Mouse (Mus musculus) heart, embryonic 16.5 days (tissue): ENCODE results near the gene Mgst2. TPM values are rescaled to one million over a fixed set of nuclear protein-coding genes. Genes with fewer than 3 reads are reported as not detected.

ENCODE experiments used
- ATAC-seq: fragments of 200-750 bp; cut with Nextera tagmentation; replicated peaks from 2 replicates; pipeline ENCODE4 v1.8.0; 2017; ENCODE audit warnings: moderate number of reproducible peaks; ENCODE audit not compliant: insufficient read depth, low FRiP score; ENCODE audit errors: extremely low read depth
- H3K27ac ChIP-seq: fragments of 300-500 bp; sonication (generic); 2 replicates; pipeline ENCODE4 v1.5.1; 2014; ENCODE audit warnings: mild to moderate bottlenecking, low read length, control low read depth, moderate library complexity
- H3K27me3 ChIP-seq: fragments of 300-500 bp; sonication (generic); 2 replicates; pipeline ENCODE4 v1.6.1; 2014; ENCODE audit warnings: low read length, mixed read lengths; ENCODE audit not compliant: control insufficient read depth, insufficient read depth
- H3K36me3 ChIP-seq: fragments of 300-500 bp; sonication (generic); 2 replicates; pipeline ENCODE4 v1.6.1; 2014; ENCODE audit not compliant: control insufficient read depth, insufficient read depth
- H3K4me1 ChIP-seq: fragments of 300-500 bp; sonication (generic); 2 replicates; pipeline ENCODE4 v1.6.1; 2014; ENCODE audit warnings: low read length, mixed read lengths; ENCODE audit not compliant: control insufficient read depth, insufficient read depth
- H3K4me2 ChIP-seq: fragments of 300-500 bp; sonication (generic); 2 replicates; pipeline ENCODE4 v1.6.1; 2014; ENCODE audit warnings: low read depth, mild to moderate bottlenecking, control low read depth, low read length
- H3K4me3 ChIP-seq: fragments of 300-500 bp; sonication (generic); 2 replicates; pipeline ENCODE4 v1.5.1; 2014; ENCODE audit warnings: mild to moderate bottlenecking, control low read depth, low read length
- H3K9ac ChIP-seq: fragments of 300-500 bp; sonication (generic); 2 replicates; pipeline ENCODE4 v1.6.1; 2014; ENCODE audit warnings: low read length, control low read depth
- H3K9me3 ChIP-seq: fragments of 300-500 bp; sonication (generic); replicated peaks from 2 replicates; pipeline ENCODE4 v1.6.1; 2016; ENCODE audit warnings: low read length; ENCODE audit not compliant: control insufficient read depth
- WGBS: fragments of 180-500 bp; shearing (Covaris S2); extraction: QIAGEN DNeasy Blood & Tissue Kit; methylation state at CpG from one replicate; pipeline ENCODE4 v1.1.7; 2014; 5-methylcytosine and 5-hydroxymethylcytosine counted together
- polyA plus RNA-seq: library from polyadenylated mRNA; unstranded; fragments of >200 nt; fragmentation: Nextera tagmentation; extraction: Ambion mirVana; gene quantifications from 2 replicates; pipeline ENCODE4 v1.2.1, GENCODE M21; 2015

Mgst2 gene
- polyA plus RNA-seq, 1 experiment from 2014 or later = 13.8 TPM

DNA sequence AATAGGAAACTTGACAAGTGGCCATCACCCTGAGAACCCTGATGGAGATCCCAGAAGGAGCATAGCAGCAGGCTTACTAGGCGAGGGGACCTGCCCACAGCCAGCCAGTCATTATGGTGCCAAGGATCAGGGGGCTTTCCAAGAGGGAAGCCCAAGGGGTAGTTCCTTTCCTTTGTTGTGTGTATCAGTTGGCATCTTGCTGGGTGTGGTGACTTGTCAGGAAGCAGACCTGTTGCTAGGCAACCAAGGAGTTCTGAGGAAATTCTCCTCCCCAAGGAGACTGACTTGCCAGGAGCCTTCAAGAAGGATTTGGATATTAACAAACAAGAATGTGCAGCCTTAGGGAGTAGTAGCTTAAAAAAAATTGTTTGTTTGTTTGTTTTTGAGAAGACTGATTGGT, 25.7 kb upstream of the Mgst2 start:
- no peaks in the 10 kb centered on the region for H3K36me3 ChIP-seq
- H3K9me3 ChIP-seq = peaks cover 15% of the 10 kb centered on the region
- H3K9ac ChIP-seq = no peak overlapping the region
- WGBS = 60% methylated on average over 1 of the region's 1 CpGs
- H3K4me1 ChIP-seq = no peaks in the 10 kb centered on the region
- no peaks in the 10 kb centered on the region for H3K27me3 ChIP-seq
- no peak overlapping the region for H3K4me2 ChIP-seq
- no peak overlapping the region for H3K4me3 ChIP-seq
- no peak for ATAC-seq
- H3K27ac ChIP-seq = no peak overlapping the region

DNA sequence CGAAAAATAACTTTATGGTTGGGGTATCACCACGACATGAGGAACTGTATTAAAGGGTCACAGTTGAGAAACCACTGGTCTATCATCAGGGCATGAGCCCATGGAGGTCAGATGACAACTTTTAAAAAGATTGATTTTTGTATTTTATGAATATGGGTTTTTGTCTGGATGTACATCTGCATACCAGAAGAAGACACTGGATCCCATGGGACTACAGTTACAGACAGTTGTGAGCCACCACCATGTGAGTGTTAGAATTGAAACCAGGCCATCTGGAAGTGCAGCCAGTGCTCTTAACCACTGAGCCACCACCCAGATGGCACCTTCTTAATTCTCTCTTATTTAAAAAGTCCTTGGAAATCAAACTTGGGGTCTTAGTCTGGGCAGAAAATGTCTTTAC, 24.2 kb upstream of the Mgst2 start:
- Histone ChIP-seq H3K9me3 (peaks cover 13% of the 10 kb centered on the region), H3K4me2 (no peak overlapping the region), H3K4me3 (no peak overlapping the region), H3K4me1 (no peaks in the 10 kb centered on the region), H3K27me3 (no peaks in the 10 kb centered on the region), H3K9ac (no peak overlapping the region), H3K36me3 (no peaks in the 10 kb centered on the region), H3K27ac (no peak overlapping the region)
- 78% methylated on average over 2 of the region's 2 CpGs for WGBS
- ATAC-seq = no peak

GRCm38 (mm10) chr3:51636700-51637099, 23.5 kb upstream of the Mgst2 start:
- 0 out of 2 replicates have a peak overlapping the region, but pooled peaks have one; percentile 14 for H3K4me2 ChIP-seq
- H3K9ac ChIP-seq = no peak overlapping the region
- ATAC-seq = no peak
- no peaks in the 10 kb centered on the region for H3K27me3 ChIP-seq
- H3K36me3 ChIP-seq = no peaks in the 10 kb centered on the region
- H3K4me1 ChIP-seq = no peaks in the 10 kb centered on the region
- peak overlapping the region; percentile 23 for H3K4me3 ChIP-seq
- peaks cover 7% of the 10 kb centered on the region for H3K9me3 ChIP-seq
- WGBS = 76% methylated on average over 20 of the region's 20 CpGs
- H3K27ac ChIP-seq = no peak overlapping the region

DNA sequence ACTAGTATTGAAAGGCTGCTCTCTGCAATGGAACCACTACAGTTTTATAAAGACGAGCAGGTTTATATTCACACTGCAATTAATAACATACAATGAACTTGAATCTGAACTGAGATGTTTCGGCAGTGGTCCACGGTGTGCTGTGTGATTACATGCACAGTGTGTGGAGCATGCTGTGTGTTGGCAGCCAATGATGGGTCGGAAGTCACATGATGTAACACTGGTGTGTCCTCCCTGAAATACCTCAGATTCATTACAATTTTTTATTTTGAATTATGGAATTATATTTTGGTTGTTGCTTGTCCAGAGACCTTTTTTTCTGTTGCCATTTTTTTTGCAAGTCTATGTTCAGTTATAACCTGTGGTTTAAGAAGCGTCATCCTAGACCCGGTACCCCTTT, 22.8 kb upstream of the Mgst2 start:
- 92% methylated on average over 6 of the region's 6 CpGs for WGBS
- H3K36me3 ChIP-seq = no peaks in the 10 kb centered on the region
- H3K4me3 ChIP-seq = no peak overlapping the region
- H3K9me3 ChIP-seq = peaks cover 2% of the 10 kb centered on the region; the same call in 1 of the 2 replicates
- no peak overlapping the region for H3K4me2 ChIP-seq
- H3K4me1 ChIP-seq = no peaks in the 10 kb centered on the region
- H3K27me3 ChIP-seq = no peaks in the 10 kb centered on the region
- no peak for ATAC-seq
- H3K27ac ChIP-seq = no peak overlapping the region
- H3K9ac ChIP-seq = no peak overlapping the region

DNA sequence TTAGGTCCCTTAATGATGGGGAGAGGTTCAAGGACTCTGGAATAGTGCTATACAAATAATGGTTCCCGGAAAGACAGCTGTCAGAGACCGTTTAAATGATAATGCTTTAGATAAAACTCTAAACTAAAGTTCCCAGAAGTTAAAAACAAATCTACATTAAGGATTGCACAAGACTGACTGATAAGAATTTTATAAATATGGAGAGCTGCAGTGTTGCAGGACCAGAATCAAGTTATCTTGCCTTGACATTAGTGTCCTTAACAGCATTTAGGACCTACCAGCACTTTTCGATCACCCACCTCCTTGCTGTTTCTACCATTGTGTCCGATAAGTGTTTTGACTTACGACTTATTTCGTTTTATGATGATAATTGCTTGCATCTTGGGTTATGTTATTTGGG, 21.9 kb upstream of the Mgst2 start:
- Histone ChIP-seq H3K9me3 (peaks cover 2% of the 10 kb centered on the region; the same call in 1 of the 2 replicates), H3K4me1 (no peaks in the 10 kb centered on the region), H3K36me3 (no peaks in the 10 kb centered on the region), H3K9ac (no peak overlapping the region), H3K4me3 (no peak overlapping the region), H3K27me3 (no peaks in the 10 kb centered on the region), H3K27ac (no peak overlapping the region), H3K4me2 (no peak overlapping the region)
- WGBS = 87% methylated on average over 6 of the region's 6 CpGs
- no peak for ATAC-seq

GRCm38 (mm10) chr3:51645484-51645883, 14.7 kb upstream of the Mgst2 start:
- no peak for ATAC-seq
- Histone ChIP-seq H3K27me3 (no peaks in the 10 kb centered on the region), H3K36me3 (no peaks in the 10 kb centered on the region), H3K27ac (no peak overlapping the region), H3K9me3 (no peaks in the 10 kb centered on the region), H3K4me3 (no peak overlapping the region), H3K4me2 (no peak overlapping the region), H3K4me1 (peaks cover 4% of the 10 kb centered on the region; the same call in 1 of the 2 replicates), H3K9ac (no peak overlapping the region)
- WGBS = 84% methylated on average over 6 of the region's 6 CpGs

- H3K27ac ChIP-seq = no peak overlapping the region
- WGBS = 31% methylated on average over 10 of the region's 10 CpGs
- H3K4me3 ChIP-seq = no peak overlapping the region
- peaks cover 4% of the 10 kb centered on the region; the same call in 1 of the 2 replicates for H3K4me1 ChIP-seq
- no peaks in the 10 kb centered on the region for H3K36me3 ChIP-seq
- H3K9ac ChIP-seq = no peak overlapping the region
- H3K4me2 ChIP-seq = no peak overlapping the region
- ATAC-seq = no peak
- no peaks in the 10 kb centered on the region for H3K9me3 ChIP-seq
- no peaks in the 10 kb centered on the region for H3K27me3 ChIP-seq
Observed at GRCm38 (mm10) chr3:51646301-51646700, 13.9 kb upstream of the Mgst2 start.

GRCm38 (mm10) chr3:51647356-51647755, 12.8 kb upstream of the Mgst2 start:
- 52% methylated on average over 4 of the region's 4 CpGs for WGBS
- no peak overlapping the region for H3K4me2 ChIP-seq
- no peak overlapping the region for H3K9ac ChIP-seq
- peaks cover 5% of the 10 kb centered on the region for H3K4me1 ChIP-seq
- H3K27ac ChIP-seq = no peak overlapping the region
- no peaks in the 10 kb centered on the region for H3K36me3 ChIP-seq
- no peaks in the 10 kb centered on the region for H3K9me3 ChIP-seq
- no peaks in the 10 kb centered on the region for H3K27me3 ChIP-seq
- no peak overlapping the region for H3K4me3 ChIP-seq
- ATAC-seq = no peak

- ATAC-seq = peak; percentile 26; the same call in 1 of the 2 replicates
- 22% methylated on average over 15 of the region's 15 CpGs for WGBS
Observed at GRCm38 (mm10) chr3:51648037-51648664, 12.0 kb upstream of the Mgst2 start.

More at GRCm38 (mm10) chr3:51648037-51648664, 12.0 kb upstream of the Mgst2 start:
- Histone ChIP-seq H3K4me1 (peaks cover 13% of the 10 kb centered on the region), H3K4me2 (peak overlapping the region; percentile 67), H3K9ac (peak overlapping the region; percentile 56; the same call in 1 of the 2 replicates), H3K27ac (no peak overlapping the region), H3K27me3 (no peaks in the 10 kb centered on the region), H3K36me3 (no peaks in the 10 kb centered on the region), H3K9me3 (no peaks in the 10 kb centered on the region), H3K4me3 (peak overlapping the region; percentile 42)
